Mouse (Mus musculus) thymus, adult 2 months (tissue): ENCODE measurements around the gene Aqp5. TPM values are rescaled to one million over a fixed set of nuclear protein-coding genes. Genes with fewer than 3 reads are reported as not detected.

ENCODE experiments used
- DNase-seq: peaks from one replicate; pipeline ENCODE4 v3.0.0; 2021
- H3K27ac ChIP-seq: fragments of 200-500 bp; 2 replicates; pipeline ENCODE4 v1.5.1; 2012; ENCODE audit warnings: low read length, control low read depth; ENCODE audit not compliant: control insufficient read depth, insufficient read depth
- H3K27me3 ChIP-seq: fragments of 200-500 bp; 2 replicates; pipeline ENCODE4 v1.6.1; 2012; ENCODE audit warnings: mild to moderate bottlenecking, low read length, moderate library complexity, mixed read lengths; ENCODE audit not compliant: control insufficient read depth, insufficient read depth
- H3K36me3 ChIP-seq: fragments of 200-500 bp; 2 replicates; pipeline ENCODE4 v1.6.1; 2012; ENCODE audit warnings: mild to moderate bottlenecking, low read length, moderate library complexity; ENCODE audit not compliant: control insufficient read depth, insufficient read depth
- H3K4me1 ChIP-seq: fragments of 200-500 bp; replicated peaks from 2 replicates; pipeline ENCODE4 v1.6.1; 2012; ENCODE audit warnings: low read length; ENCODE audit not compliant: control insufficient read depth, insufficient read depth
- H3K4me3 ChIP-seq: fragments of 200-500 bp; 2 replicates; pipeline ENCODE4 v1.5.1; 2012; ENCODE audit warnings: mild to moderate bottlenecking, low read length, control low read depth, moderate library complexity; ENCODE audit not compliant: control insufficient read depth, insufficient read depth
- CTCF ChIP-seq: fragments of 200-500 bp; IDR thresholded peaks from 2 replicates; pipeline ENCODE4 v1.5.1; 2012; ENCODE audit warnings: mild to moderate bottlenecking, control low read depth, low read length, moderate library complexity, borderline replicate concordance; ENCODE audit not compliant: control insufficient read depth, poor library complexity, insufficient read depth; ENCODE audit errors: extremely low read depth
- POLR2A ChIP-seq: fragments of 200-500 bp; IDR thresholded peaks from 2 replicates; pipeline ENCODE4 v1.6.1; 2012; ENCODE audit warnings: mild to moderate bottlenecking, low read length, control low read depth, moderate library complexity; ENCODE audit not compliant: control insufficient read depth, poor library complexity, insufficient read depth; ENCODE audit errors: extremely low read depth
- WGBS: fragments of 180-500 bp; shearing (Covaris S2); methylation state at CpG from one replicate; pipeline ENCODE4 v1.1.7; 2018; 5-methylcytosine and 5-hydroxymethylcytosine counted together
- polyA plus RNA-seq: library from polyadenylated mRNA; depleted of rRNA; stranded (reverse); fragments of >200 nt; gene quantifications from 2 replicates; pipeline ENCODE4 v1.2.3, GENCODE M21; 2012

Gene Aqp5
- polyA plus RNA-seq, 1 experiment = 3.3 TPM

DNA sequence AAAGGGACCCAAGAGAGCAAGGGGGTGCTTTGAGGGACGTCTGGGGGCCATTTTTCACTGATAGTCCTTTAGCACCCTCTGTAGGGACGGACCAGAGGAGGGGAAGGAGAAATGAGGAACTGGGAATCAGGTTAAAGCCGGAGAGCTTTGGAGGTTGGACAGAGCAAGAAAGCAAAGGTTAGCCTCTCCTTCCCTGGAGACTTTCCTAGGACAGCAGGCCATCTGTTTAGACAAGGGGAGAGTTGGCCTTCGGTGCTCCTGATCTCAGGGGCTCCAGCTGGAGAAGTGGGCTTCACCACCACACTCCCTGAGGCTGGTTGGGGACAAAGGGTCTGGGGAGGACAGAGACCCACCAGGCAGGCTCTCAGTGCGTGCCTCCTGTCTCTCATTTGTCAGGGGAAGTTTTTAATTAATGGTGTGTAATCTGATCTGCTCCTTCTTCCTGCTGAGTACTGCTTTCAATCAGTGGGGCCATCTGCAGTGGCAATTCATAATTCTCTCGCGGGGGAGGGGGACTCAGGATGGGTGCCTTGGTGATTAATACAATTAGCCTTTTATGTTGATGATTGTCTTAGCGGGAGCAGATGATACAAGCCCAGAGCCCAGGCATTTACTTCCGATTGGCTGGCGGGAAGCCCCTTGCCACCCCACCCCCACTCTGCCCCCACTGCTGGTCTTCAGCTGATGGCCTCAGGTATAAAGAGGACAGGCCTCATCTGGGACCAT lies 17.0 kb downstream of the Aqp5 start:
- 41% methylated on average over 10 of the region's 10 CpGs for WGBS
- Histone ChIP-seq H3K27me3 (no peaks in the 10 kb centered on the region; the same call in 1 of the 2 replicates), H3K27ac (no peak overlapping the region), H3K4me1 (no peaks in the 10 kb centered on the region), H3K36me3 (no peaks in the 10 kb centered on the region), H3K4me3 (no peak overlapping the region)
- TF ChIP-seq CTCF = no peak
- no peak for TF ChIP-seq POLR2A
- no peak for DNase-seq

DNA sequence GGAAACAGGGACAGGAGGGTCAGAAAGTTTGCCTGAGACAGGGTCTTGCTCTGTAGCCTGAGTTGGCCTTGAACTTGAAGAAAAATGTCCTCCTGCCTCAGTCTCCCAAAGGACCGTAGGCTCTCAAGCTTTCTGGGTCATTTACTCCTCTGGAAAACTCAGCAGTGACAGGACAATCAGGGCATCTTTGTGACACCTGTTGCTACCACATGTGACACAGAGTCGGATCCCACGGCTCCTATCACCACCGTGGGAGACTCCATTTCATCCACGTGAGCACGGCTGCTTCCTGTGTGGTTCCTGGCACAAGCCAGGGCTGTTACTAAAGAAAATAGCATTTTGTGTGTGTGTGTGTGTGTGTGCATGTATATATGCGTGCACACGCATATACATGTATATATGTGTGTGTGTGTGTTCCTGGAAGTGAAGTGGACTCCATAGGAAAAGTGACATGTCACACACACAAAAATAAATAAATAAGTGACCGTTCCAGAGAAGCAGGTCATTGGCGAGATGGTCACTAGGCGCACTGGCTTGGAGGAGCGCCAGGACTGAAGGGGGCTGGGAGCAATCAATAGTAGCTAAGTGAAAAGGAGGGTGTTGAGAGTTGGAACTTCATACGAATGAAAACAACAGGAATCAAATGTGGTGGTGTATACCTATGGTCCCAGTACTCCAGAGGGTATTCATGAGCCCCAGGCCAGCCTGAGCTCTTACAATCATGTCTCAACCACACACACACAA lies 18.0 kb downstream of the Aqp5 start:
- TF ChIP-seq CTCF = no peak
- Histone ChIP-seq H3K4me1 (no peaks in the 10 kb centered on the region), H3K27me3 (no peaks in the 10 kb centered on the region; the same call in 1 of the 2 replicates), H3K4me3 (no peak overlapping the region), H3K27ac (no peak overlapping the region), H3K36me3 (no peaks in the 10 kb centered on the region)
- 85% methylated on average over 13 of the region's 13 CpGs for WGBS
- DNase-seq = no peak

DNA sequence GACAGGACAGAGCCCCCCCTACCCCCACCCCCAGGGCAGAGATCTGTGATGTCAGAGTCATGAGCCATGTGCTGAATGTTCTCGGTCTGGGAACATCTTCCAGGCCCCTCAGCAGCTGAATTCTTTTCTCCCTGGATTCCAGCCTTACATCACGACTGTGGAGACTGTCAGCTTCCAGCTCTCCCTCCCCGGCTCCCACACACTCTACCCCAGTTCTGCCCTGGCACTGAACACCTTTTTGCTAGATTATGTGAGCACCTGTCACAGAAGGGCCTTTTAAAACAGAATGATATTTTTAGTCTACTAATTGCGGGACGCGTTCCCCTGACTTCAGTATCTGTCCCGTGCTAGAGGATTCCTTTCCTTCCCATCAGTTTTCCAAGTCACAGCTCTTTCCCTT lies 21.0 kb downstream of the Aqp5 start:
- DNase-seq = no peak
- Histone ChIP-seq H3K27me3 (no peaks in the 10 kb centered on the region; the same call in 1 of the 2 replicates), H3K27ac (no peak overlapping the region), H3K4me3 (no peak overlapping the region), H3K36me3 (no peaks in the 10 kb centered on the region), H3K4me1 (no peaks in the 10 kb centered on the region)
- WGBS = 86% methylated on average over 7 of the region's 7 CpGs
- TF ChIP-seq CTCF (no peak), POLR2A (no peak)

DNA sequence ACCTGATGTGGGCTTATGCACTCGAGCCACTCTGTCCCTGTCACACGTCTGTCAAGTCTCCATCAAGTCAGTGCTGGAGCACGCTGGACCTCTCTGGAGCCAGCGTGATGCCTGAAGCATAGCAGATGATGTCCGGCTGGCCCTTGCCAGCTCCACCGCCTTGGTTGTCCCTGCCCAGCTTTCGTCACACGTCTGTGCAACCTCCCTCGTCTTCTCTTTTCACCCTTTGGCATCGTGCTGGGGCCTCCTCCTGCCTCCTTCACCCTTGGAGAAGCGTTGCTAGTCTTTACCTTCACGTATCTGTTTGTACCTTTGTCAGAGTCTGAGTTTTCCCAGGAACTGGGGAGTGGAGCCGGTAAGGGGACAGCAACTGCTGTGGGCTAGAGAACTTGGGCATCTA lies 23.7 kb downstream of the Aqp5 start:
- Histone ChIP-seq H3K36me3 (0 out of 2 replicates have a peak, but pooled peaks cover 1% of the 10 kb centered on the region), H3K27ac (no peak overlapping the region), H3K4me3 (no peak overlapping the region), H3K4me1 (no peaks in the 10 kb centered on the region), H3K27me3 (no peaks in the 10 kb centered on the region; the same call in 1 of the 2 replicates)
- WGBS = 82% methylated on average over 13 of the region's 13 CpGs
- TF ChIP-seq CTCF (no peak), POLR2A (no peak)
- no peak for DNase-seq

DNA sequence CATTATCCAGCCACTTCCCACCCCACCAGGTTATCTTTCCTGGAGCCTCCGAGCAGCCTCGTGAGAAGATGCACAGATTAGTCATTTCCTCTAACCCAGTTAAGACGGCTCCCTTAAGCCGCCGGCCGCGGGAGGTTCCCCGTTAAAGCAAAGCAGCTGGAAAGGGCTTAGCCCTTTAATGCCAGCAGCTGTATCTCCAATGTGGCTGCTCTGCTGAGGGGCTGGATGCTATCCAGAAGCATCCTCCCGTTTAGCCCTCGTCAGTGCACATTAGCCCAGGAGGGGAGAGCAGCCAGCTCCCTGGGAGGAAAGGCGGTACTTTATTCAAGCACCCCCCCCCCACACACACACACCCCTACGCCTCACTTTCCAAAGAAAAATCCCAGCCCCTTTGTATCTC lies 24.2 kb downstream of the Aqp5 start:
- no peak for DNase-seq
- no peak for TF ChIP-seq CTCF
- no peak for TF ChIP-seq POLR2A
- H3K27me3 ChIP-seq = no peaks in the 10 kb centered on the region; the same call in 1 of the 2 replicates
- H3K4me3 ChIP-seq = no peak overlapping the region
- no peaks in the 10 kb centered on the region for H3K4me1 ChIP-seq
- H3K27ac ChIP-seq = no peak overlapping the region
- 30% methylated on average over 12 of the region's 12 CpGs for WGBS
- H3K36me3 ChIP-seq = peaks cover 6% of the 10 kb centered on the region

DNA sequence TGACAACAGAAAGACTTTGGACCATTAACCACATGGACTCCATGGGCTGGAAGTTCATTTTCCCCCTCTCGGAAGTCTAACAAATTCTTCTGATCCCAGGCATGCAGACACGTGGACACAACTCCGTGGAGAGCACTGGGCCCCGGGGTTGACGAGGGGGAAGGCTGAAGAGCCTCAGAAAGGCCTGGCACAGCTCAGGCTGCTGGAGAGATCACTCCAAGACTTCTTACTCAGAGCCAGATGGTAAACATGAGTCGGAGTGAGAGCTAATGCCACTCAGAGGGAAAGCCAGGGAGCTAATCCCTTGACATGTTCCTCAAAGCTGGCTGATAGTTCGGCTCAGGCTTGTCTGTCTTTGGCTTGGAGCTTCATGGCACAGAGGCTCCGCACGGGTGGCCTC lies 24.7 kb downstream of the Aqp5 start:
- DNase-seq = no peak
- H3K27me3 ChIP-seq = no peaks in the 10 kb centered on the region; the same call in 1 of the 2 replicates
- H3K27ac ChIP-seq = no peak overlapping the region
- H3K4me3 ChIP-seq = no peak overlapping the region
- no peak for TF ChIP-seq CTCF
- 69% methylated on average over 9 of the region's 9 CpGs for WGBS
- H3K36me3 ChIP-seq = peaks cover 11% of the 10 kb centered on the region
- no peaks in the 10 kb centered on the region for H3K4me1 ChIP-seq
